Mouse (Mus musculus) ovary, postnatal 10 days (tissue): Measurements from ENCODE around the gene Stat5b.

Experiments used
- DNase-seq: peaks from one replicate; pipeline ENCODE4 v3.0.0; 2022; ENCODE audit warnings: low spot score

Gene Stat5b

GRCm38 (mm10) chr11:100840866-100841265 lies 9.7 kb downstream of the Stat5b start:
- DNase-seq: no peak

- DNase-seq: no peak
Observed at GRCm38 (mm10) chr11:100839523-100839922, 11.0 kb downstream of the Stat5b start.

- no peak for DNase-seq
Observed at GRCm38 (mm10) chr11:100838894-100839293, 11.6 kb downstream of the Stat5b start.

GRCm38 (mm10) chr11:100836923-100837702 lies 13.4 kb downstream of the Stat5b start:
- DNase-seq: no peak

- DNase-seq: no peak
Observed at GRCm38 (mm10) chr11:100833466-100833865, 17.1 kb downstream of the Stat5b start.

GRCm38 (mm10) chr11:100831396-100831795 lies 19.1 kb downstream of the Stat5b start:
- no peak for DNase-seq

- no peak for DNase-seq
Observed at GRCm38 (mm10) chr11:100829691-100830090, 20.8 kb downstream of the Stat5b start.

- DNase-seq: no peak
Observed at GRCm38 (mm10) chr11:100828676-100829151, 21.8 kb downstream of the Stat5b start.

- DNase-seq: no peak
Observed at GRCm38 (mm10) chr11:100826161-100826866, 24.2 kb downstream of the Stat5b start.

- DNase-seq: no peak
Observed at GRCm38 (mm10) chr11:100825451-100825850, 25.1 kb downstream of the Stat5b start.

GRCm38 (mm10) chr11:100824496-100824895 lies 26.0 kb downstream of the Stat5b start:
- no peak for DNase-seq

GRCm38 (mm10) chr11:100823543-100824313 lies 26.8 kb downstream of the Stat5b start:
- no peak for DNase-seq

GRCm38 (mm10) chr11:100822365-100822764 lies 28.2 kb downstream of the Stat5b start:
- DNase-seq: no peak

- no peak for DNase-seq
Observed at GRCm38 (mm10) chr11:100821605-100822220, 28.8 kb downstream of the Stat5b start.

GRCm38 (mm10) chr11:100820047-100820446 lies 30.5 kb downstream of the Stat5b start:
- DNase-seq: no peak

GRCm38 (mm10) chr11:100819626-100820025 lies 30.9 kb downstream of the Stat5b start:
- DNase-seq: no peak

- DNase-seq: no peak
Observed at GRCm38 (mm10) chr11:100819048-100819447, 31.5 kb downstream of the Stat5b start.

GRCm38 (mm10) chr11:100818359-100819012 lies 32.0 kb downstream of the Stat5b start:
- DNase-seq: no peak

GRCm38 (mm10) chr11:100817311-100817710 lies 33.2 kb downstream of the Stat5b start:
- DNase-seq: no peak

- no peak for DNase-seq
Observed at GRCm38 (mm10) chr11:100816801-100817200, 33.7 kb downstream of the Stat5b start.

- DNase-seq: no peak
Observed at GRCm38 (mm10) chr11:100816342-100816741, 34.2 kb downstream of the Stat5b start.
